Mouse (Mus musculus) spleen, adult 18-20 months (tissue): ENCODE data around the gene Cyp4f16.
A peak's percentile ranks its signal among the peaks of the same experiment; 100 is the strongest.
"Not testable (repeated sequence)": the region's sequence is repeated elsewhere in the genome, so short reads cannot be mapped to it uniquely, and the experiment has no call there.

ENCODE experiments used
- DNase-seq, 2 experiments: peaks; one replicate each; pipeline ENCODE4 v3.0.0; 2022; ENCODE audit warnings: mixed read lengths in 2 of 2

The Cyp4f16 gene

GRCm38 (mm10) chr17:32536051-32536866, at the start of gene Cyp4f16:
Gene Cyp4f16 (plus strand): TSS chr17:32536558.
- peak; percentile 59 to 75 for DNase-seq

- no peak for DNase-seq
These were observed 43.9 kb upstream of the Cyp4f16 start for GRCm38 (mm10) chr17:32492349-32492980.

DNA sequence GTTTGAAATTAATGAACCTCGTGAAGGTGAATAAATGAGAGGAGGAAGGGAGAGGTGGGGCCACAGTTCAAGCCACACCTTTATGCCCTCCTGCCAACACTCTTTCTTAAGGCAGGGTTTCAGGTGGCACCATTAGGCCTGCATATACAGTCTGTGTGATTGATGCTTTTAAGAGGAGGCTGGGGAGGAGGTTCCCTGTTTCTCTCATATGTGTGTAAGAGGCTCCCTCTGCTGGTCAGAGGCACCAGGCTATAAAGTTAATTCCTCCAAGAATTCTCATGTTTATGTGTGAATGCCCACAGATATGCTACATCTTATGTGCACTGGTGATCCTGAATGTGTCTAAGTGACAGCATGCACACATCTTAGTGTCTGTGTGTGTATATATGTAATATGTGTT, 41.8 kb upstream of the Cyp4f16 start:
- DNase-seq: peak in 1 of 2 experiments; percentile 55

DNA sequence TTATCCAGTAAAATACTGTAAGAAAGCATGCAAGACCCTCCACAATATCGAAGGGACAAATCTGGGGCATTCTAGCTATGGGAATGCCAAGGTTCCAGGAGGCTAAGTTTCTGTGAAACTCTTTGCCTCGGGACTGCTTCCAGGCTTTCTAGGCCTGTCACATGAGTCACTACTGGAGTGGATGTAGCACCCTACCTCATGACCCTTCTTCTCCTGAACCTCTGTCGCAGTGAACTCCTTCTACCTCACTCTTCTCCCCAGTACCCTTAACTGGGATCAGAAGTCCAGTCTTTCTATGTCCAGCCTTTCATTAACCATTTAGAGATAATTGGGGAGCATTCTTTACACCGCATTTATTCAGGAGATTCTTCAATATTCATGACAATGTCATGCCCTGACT, 35.8 kb upstream of the Cyp4f16 start:
- not testable (repeated sequence) for DNase-seq

GRCm38 (mm10) chr17:32501051-32501450, 35.3 kb upstream of the Cyp4f16 start:
- DNase-seq: no peak

DNA sequence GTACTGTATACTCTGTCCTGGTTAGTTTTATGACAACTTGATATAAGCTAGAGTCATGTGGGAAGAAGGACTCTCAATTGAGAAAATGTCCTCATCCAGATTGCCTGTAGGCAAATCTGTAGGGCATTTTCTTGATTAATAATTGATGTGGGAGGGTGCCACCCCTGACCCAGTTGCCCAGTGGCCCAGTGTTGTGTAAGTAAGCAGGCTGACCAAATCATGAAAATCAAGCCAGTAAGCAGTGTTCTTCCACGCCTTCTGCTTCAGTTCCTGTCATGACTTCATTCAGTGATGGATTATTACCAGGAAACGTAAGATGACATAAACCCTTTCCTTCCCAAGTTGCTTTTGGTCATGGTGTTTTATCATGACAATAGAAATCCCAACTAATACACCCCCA, 33.2 kb upstream of the Cyp4f16 start:
- no peak for DNase-seq

GRCm38 (mm10) chr17:32505851-32506728, 30.3 kb upstream of the Cyp4f16 start, which contains the start of gene Cyp4f17:
Gene Cyp4f17 (plus strand): TSS chr17:32506050.
- no peak for DNase-seq

DNA sequence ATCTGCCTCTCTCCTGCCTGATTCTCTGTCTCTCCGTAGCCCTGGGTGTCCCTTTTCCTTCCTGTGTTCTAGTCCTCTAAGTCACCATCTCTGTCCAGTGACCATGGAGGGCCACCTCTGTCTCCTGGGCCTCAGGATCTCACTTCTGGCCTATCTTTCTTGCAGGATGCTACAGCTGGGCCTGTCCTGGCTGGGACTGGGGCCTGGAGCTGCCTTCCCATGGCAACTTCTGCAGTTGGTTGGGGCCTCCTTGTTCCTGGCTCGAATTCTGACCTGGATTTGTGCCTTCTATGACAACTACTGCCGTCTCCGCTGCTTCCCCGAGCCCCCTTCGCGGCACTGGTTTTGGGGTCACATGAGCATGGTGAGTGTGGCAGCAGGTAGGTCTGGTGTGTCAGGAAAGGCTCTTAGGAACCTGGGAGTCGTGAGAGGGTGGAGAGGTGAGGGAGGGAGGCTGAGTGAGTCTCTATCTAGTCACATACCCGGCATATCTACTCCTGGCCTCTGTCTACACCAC, 29.6 kb upstream of the Cyp4f16 start:
- no peak for DNase-seq

- DNase-seq: no peak
These were observed 20.2 kb upstream of the Cyp4f16 start for GRCm38 (mm10) chr17:32516126-32516525.

DNA sequence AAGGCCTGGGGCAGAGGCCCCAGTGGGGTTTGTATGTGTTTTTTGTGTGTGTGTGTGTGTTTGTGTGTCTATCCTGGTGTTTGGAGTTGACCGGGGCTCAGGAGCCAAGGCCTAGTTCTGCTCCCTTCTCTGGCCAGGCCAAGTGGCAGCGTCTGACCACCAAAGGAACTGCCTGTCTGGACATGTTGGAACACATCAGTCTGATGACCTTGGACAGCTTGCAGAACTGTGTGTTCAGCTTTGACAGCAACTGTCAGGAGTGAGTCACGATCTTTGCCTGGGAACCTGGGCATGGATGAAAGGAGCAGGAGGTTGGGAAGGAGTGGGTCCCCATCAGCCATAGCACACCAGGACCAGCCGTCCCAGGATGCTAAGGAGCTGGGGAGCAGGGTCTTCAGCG, 14.4 kb upstream of the Cyp4f16 start:
- no peak for DNase-seq

- DNase-seq: no peak
These were observed 14.0 kb upstream of the Cyp4f16 start for GRCm38 (mm10) chr17:32522386-32522785.

DNA sequence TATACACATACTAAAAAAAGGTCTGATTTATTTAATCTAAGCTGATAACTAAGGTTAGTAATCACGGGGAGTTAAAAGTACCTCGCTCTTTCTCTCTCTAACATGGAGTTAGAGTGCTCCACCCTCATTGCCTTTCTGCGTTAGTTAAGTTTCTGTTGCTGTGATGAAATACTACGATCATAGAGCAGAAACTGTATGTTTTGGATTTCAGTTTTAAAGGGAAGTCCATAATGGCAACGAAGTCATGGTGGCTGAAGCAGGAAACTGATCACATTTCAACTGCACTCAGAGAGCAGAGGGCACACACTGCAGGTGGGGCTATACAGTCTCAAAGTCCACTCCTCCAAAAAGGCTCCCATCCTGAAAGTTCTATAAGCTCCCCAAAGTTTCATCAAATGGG, 13.5 kb upstream of the Cyp4f16 start:
- no peak for DNase-seq

GRCm38 (mm10) chr17:32523895-32524294, 12.5 kb upstream of the Cyp4f16 start:
- no peak for DNase-seq

GRCm38 (mm10) chr17:32526341-32526740, 10.0 kb upstream of the Cyp4f16 start:
- DNase-seq: not testable (repeated sequence)

DNA sequence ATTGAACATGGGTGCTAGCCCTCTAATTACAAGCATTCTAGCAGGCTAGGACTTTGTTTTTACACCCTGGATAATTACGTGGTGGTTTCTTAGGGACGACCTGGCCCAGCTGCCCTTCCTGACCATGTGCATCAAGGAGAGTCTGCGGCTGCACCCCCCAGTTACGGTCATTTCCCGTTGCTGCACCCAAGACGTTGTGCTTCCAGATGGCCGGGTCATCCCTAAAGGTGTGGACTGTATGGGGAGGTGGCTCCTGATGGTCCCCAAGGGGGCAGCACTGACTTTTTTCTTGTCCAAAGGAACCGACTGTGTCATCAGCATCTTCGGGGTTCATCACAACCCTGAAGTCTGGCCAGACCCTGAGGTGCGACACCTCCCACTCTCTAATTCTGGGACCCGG, 8.6 kb upstream of the Cyp4f16 start:
- DNase-seq: no peak

DNA sequence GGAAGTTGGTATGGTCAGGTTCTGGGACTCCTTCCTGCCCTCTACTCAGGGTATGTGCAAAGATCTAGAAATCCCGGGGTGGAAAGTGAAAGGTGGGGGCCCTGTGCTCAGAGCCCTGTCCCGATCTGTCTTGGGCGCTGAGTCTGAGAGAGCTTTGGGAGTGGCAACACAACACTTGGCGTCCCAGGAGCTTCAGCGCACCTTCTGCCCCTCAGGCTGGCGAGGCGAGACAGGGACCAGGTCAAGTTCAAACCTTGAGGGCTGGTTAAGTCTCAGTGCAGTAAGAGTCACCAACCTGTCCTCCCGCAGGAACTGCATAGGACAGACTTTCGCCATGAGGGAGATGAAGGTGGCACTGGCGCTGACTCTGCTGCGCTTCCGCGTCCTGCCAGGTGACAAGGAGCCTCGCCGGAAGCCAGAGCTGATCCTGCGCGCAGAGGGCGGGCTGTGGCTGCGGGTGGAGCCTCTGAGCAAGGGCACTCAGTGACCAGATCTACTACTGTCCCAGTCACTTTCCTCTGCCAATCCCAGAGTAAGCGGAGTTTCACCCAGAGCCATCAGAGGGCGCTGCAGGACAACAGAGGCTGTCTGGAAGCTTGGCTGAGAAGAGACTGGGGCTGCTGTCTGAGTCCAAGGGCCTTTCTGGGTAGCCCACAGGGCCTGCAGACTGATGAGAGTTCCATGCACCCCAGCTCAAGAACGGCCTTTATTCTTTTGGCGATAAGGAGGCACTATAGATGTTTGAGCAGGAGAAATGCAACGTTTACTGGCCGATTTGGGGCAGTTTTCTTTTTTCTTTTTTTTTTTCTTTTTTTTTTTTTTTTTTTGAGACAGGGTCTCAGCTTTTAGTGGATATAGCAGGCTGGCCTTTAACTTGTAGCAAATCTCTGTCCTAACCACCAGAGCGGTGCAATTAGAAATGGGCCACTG, 7.7 kb upstream of the Cyp4f16 start:
- DNase-seq: peak; percentile 74 to 81

GRCm38 (mm10) chr17:32532356-32532755, 4.0 kb upstream of the Cyp4f16 start:
- DNase-seq: not testable (repeated sequence)

- DNase-seq: no peak
These were observed 2.3 kb upstream of the Cyp4f16 start for GRCm38 (mm10) chr17:32534068-32534467.

GRCm38 (mm10) chr17:32536867-32537250, 501 bp downstream of the Cyp4f16 start:
- no peak for DNase-seq

DNA sequence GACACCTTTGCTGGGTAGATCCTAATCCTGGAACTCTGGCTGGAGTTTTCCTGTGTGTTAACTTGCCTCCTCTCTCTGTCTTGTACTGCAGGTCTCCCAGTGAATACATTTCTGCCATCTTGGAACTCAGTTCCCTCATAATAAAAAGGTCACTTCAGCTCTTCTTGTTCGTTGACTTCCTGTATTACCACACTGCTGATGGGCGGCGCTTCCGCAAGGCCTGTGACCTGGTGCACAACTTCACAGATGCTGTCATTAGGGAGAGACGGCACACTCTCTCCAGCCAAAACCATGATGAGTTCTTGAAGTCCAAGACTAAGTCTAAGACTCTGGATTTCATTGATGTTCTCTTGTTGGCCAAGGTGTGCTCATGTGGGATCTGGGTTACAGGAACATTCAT, 8.4 kb downstream of the Cyp4f16 start:
- not testable (repeated sequence) for DNase-seq

GRCm38 (mm10) chr17:32550377-32550776, 14.0 kb downstream of the Cyp4f16 start:
- DNase-seq: not testable (repeated sequence)
